Mouse (Mus musculus) retina, postnatal 7 days (tissue): Measurements from ENCODE around the gene Fars2.
"Not testable (repeated sequence)": the region's sequence is repeated elsewhere in the genome, so short reads cannot be mapped to it uniquely, and the experiment has no call there.

Experiments
- DNase-seq: peaks from one replicate; pipeline ENCODE4 v3.0.0-alpha.2; 2012; ENCODE audit warnings: low read depth, low spot score

Fars2 gene

DNA sequence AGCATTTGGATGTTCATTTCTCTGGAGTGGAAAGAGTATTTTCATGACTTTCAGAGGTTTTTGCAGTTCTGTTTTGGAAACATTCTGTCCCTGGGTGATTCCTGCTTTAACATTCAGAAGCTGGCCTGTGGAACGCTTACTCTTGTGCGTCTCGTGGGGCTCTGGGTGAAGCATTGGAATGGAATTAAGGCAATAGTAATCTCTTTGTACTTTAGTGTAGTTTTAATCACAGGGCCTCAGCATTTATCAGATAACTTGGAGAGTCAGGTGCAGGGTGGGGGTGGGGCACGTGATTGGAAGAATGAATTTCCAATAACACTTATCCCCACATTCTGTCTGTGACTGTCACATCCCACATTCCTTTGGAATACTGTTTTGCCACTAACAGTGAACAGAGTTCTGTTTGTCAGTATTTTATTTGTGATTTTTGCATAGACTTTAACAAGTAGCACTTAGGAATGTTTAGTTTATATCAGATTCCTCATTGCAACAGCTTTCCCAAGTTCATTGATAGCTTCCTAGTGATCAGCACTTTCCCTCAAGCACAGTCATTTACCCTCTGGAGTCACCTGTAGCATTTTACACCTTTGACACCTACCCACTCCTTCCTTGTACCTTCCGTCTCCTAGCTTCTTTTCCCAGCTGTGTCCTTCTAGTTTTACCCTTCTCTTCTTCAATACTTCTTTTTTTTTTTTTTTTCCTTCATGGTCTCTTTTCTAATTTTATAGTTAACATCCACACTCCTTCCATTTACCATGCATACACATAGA lies 23.2 kb downstream of the Fars2 start:
- DNase-seq = no peak

DNA sequence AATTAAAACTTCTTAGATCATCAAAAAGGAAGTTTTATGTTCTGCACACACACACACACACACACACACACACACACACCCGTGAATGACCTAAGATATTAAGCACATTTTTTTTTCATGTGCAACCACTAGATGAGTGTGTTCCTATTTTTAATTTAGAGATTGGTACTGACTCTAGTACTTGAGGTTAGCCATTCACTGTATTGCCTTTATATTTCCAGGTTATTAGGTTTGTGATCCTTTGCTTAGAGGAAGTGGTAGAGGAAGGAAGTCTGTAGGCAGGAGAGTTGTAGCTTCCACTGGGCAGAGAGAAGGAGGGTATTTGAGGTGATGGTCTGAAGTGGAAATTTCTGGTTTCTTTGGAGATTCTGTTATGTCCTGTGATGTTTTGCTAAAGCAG lies 28.4 kb downstream of the Fars2 start:
- no peak for DNase-seq

DNA sequence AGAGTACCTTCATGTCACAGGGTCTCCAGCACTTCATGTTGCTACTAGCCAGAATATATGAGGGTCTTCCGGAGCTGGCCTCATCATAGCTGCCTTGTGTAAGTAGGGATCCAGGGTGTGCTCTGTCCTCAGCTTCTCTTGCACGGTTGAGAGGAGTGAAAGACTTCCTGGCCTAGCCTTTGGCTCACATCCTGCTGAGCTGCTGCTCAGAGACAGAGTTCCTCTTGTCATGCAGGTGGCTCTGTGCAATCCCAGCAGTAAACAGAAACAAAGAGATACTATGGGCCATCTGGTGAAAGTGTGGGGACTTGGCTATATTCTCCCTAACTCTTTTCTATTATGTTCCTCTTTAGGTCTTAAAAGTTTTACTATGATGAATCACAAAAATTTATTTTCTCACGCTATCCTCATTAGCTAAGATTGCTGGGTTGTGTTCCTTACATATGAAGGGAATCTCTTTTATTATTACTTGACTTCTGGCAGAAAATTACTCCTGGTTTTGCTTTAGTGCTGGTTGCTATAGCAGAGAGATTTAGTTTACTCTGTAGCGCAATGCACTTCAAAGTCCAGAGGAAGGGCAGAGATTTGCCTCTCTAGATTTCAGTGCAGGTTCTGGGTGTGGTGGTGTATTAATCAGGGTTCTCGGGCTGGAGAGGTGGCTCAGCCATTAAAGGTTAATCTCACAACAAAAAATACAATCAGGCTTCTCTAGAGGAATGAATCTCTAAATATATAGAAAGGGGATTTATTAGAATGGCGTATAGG lies 32.1 kb downstream of the Fars2 start:
- DNase-seq = no peak

DNA sequence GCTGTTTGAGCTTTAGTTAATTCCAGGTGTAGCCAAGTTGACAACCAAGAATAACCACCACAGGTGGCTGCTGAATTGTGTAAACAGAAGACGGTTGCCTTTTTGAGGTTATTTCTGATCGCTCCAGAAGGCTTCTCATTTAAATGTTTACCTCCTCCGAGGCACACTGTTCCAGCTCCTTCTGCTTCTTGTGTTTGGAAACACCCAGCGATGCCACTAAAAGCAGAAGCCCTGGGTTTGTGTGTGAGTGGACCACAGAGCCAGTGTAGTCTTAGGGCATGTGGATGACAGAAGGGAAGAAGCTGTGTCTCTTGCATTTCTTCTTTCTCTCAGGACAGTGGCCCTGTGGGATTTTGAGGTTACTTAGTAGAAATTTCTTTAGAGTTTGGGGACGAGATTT lies 33.1 kb downstream of the Fars2 start:
- DNase-seq = no peak

GRCm38 (mm10) chr13:36152728-36153498 lies 35.7 kb downstream of the Fars2 start:
- DNase-seq = no peak

DNA sequence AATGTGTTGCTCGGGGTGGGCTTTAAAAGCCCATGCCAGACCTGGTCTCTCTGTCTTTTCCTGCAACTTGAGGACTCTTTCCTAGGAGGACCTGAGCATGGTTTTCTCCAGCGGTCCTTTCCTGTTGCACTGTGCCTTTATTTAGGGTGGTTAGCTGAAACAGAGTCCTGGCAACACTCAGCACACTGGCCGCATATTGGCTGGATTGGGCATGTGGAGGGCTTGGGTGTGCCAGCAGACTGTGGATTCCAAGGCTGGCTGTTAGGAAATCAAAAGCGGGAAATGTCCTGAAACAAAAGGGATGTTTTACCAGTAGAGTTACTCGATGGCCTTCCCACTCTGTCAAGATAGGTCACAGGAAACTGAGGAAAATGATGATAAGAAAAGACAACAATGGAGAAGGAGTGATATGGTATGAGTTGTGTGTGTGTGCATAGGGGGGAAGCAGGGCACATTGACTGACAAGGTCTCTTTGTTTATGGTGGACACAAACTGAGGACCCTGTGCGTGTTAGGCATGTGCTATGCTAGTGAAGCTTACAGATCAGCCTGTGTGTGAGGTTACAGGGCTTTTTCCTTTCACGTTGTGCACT lies 39.2 kb downstream of the Fars2 start:
- no peak for DNase-seq

GRCm38 (mm10) chr13:36163411-36163810 lies 46.2 kb downstream of the Fars2 start:
- no peak for DNase-seq

DNA sequence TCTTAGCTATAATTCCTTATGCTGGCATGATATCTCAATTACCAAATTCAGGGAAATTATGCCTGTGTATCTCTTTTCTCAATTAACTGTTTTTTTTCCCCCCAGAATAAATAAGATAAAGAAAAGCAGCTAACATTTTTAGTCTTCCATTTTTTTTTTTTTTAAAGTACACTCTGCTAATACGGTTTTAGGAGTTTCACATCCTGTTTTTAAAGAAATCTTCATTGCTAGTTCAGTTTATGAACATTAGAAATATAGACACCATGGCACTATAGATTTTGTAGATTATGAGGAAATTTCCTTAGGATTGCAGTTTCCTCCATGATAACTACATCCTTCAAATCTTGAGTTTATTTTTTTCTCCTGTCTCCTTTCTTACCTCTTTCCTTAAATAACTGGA lies 46.7 kb downstream of the Fars2 start:
- no peak for DNase-seq

DNA sequence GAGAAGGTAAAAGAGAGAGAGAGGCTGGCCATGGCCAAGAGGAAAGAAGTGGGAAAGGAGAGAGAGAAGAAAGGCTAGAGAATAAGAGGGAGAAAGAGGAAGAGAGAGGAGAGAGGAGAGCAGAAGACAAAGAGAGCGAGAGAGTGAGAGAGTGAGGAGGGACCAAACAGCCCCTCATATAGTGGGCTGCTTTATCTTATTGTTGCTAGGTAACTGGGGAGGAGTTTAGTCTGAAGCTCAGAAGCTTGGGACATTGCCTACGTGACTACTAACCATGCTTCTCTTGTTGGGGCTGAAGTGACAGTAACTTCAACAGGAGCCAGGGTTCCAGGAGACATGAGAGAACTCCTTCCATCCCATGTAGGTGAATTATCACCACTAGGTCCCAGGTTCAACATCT lies 55.8 kb downstream of the Fars2 start:
- DNase-seq = not testable (repeated sequence)

- DNase-seq = no peak
Measured at GRCm38 (mm10) chr13:36174101-36174500, 56.9 kb downstream of the Fars2 start.

DNA sequence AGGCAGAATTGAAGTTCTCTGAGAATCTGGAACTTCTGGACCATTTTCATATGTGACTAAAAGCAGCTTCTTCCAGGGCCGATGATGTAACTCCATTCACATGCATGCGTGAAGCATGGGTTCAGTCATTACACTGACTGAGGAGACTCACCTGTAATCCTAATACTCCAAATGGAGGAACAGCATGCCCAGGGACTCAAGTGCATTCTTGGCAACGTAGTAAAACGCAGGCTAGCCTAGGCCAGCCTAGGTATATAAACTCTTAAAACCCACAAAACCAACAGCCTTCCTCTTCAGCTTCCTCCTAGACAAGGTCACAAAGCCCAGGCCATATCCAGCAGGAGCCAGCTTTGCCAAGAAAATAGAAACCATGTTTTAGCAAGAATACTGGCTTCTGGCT lies 57.6 kb downstream of the Fars2 start:
- DNase-seq = no peak

DNA sequence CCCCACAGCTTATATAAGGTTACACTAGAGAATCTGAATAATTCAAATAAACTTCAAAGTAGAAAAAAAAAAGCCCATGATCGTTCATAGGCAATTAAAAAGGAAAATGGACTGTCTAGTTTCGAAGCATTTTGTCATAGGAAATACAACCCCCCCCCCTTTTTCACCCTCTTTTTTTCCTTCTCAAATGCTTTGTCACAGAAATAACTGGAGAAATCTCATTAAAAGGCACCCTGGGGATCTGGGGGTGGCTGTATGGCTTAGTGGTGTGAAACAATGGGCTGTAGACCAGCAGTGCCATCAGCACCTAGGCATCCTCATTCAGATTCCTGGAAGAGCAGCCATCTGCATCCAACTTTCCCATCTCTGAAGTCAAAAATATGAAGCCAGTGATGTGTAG lies 64.0 kb downstream of the Fars2 start:
- DNase-seq = no peak

- no peak for DNase-seq
Measured at GRCm38 (mm10) chr13:36190577-36190976, 73.4 kb downstream of the Fars2 start.

DNA sequence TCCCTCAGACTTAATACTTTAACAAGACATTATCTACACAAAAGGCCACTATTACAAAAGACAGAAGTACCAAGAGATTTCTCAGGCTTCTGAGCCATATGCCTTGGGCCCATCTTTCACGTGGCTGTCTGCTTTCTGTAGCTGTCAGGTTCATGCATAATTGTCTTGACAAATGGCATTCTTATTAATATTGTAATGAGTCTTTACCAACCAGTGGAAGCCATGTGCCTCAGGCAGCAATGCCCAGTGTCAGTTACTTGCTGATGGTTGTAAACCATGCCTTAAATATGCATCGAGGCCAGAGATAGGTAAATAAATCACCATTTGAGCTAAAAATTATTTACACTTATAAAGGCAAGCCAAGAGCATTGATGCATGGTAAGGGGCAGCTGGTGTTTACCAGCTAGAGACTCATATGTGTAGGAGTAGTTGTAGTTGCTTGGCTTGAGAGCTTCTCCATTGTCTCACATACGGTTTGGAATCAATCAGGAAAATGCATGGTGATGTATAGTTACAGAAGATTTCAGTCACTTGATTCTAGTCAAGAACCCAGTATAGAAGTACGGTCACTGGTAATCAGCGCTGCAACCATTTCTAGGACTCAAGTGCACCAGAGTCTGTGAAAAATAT lies 76.4 kb downstream of the Fars2 start:
- no peak for DNase-seq

GRCm38 (mm10) chr13:36199288-36199687 lies 82.1 kb downstream of the Fars2 start:
- no peak for DNase-seq

GRCm38 (mm10) chr13:36200453-36200852 lies 83.2 kb downstream of the Fars2 start:
- no peak for DNase-seq

GRCm38 (mm10) chr13:36202496-36202895 lies 85.3 kb downstream of the Fars2 start:
- no peak for DNase-seq

DNA sequence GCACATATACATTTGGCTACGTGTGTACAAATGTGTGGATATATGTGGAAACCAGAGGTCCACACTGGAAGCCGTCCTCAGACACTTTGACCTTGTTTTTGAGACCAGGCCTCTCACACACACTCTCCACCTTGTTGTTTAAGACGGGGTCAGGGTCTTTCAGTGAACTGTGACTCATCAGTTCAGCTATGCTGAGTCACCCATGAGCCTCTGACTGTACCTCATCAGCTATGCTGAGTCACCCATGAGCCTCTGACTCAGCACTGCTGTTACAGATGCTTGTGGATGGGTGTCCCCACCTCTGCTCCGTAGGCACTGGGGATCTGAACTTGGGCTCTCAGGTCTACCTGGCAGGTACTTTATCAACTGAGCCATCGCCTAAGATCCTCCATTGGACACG lies 85.8 kb downstream of the Fars2 start:
- no peak for DNase-seq

GRCm38 (mm10) chr13:36204320-36204719 lies 87.1 kb downstream of the Fars2 start:
- no peak for DNase-seq

GRCm38 (mm10) chr13:36210965-36211364 lies 93.8 kb downstream of the Fars2 start:
- DNase-seq = no peak

GRCm38 (mm10) chr13:36214056-36214455 lies 96.8 kb downstream of the Fars2 start:
- no peak for DNase-seq

DNA sequence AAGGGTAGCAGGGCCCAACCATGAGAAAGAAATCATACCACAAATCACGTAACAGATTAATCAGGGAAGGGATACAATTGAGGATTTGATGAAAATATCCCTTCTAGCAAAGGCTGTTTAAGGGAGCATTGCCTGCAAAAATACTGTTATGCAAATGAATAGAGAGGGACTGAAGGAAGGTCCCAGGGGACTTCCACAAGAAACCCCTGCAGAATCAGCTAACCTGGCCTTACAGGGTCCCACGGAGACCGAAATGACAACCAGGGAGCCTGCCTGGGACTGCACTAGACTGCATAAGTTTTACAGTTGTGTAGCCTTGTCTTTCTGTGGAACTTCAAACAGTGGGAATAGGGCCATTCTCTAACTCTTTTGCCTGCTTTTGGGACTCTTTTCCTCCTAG lies 98.8 kb downstream of the Fars2 start:
- DNase-seq = no peak
